Mouse (Mus musculus) forebrain, embryonic 15.5 days (tissue): ENCODE data around the gene Spsb3. TPM values are rescaled to one million over a fixed set of nuclear protein-coding genes. Genes with fewer than 3 reads are reported as not detected.
A peak's percentile ranks its signal among the peaks of the same experiment; 100 is the strongest.

Experiments used
- ATAC-seq: fragments of 200-750 bp; cut with Nextera tagmentation; replicated peaks from 2 replicates; pipeline ENCODE4 v1.8.0; 2017; ENCODE audit warnings: mild to moderate bottlenecking, moderate TSS enrichment, moderate library complexity
- H3K27ac ChIP-seq: fragments of 300-500 bp; sonication (generic); replicated peaks from 2 replicates; pipeline ENCODE4 v1.5.1; 2015; ENCODE audit warnings: mild to moderate bottlenecking, inconsistent platforms
- H3K27me3 ChIP-seq: fragments of 300-500 bp; sonication (generic); 2 replicates; pipeline ENCODE4 v1.6.1; 2015; ENCODE audit warnings: inconsistent platforms
- H3K36me3 ChIP-seq: fragments of 300-500 bp; sonication (generic); 2 replicates; pipeline ENCODE4 v1.6.1; 2015; ENCODE audit warnings: mild to moderate bottlenecking, inconsistent platforms
- H3K4me1 ChIP-seq: fragments of 300-500 bp; sonication (generic); 2 replicates; pipeline ENCODE4 v1.6.1; 2015; ENCODE audit warnings: inconsistent platforms
- H3K4me2 ChIP-seq: fragments of 300-500 bp; sonication (generic); replicated peaks from 2 replicates; pipeline ENCODE4 v1.6.1; 2015; ENCODE audit warnings: mild to moderate bottlenecking, inconsistent platforms
- H3K4me3 ChIP-seq: fragments of 300-500 bp; sonication (generic); 2 replicates; pipeline ENCODE4 v1.5.1; 2015; ENCODE audit warnings: mild to moderate bottlenecking, inconsistent platforms
- H3K9ac ChIP-seq: fragments of 300-500 bp; sonication (generic); replicated peaks from 2 replicates; pipeline ENCODE4 v1.6.1; 2015; ENCODE audit warnings: mild to moderate bottlenecking, inconsistent platforms
- H3K9me3 ChIP-seq: fragments of 300-500 bp; sonication (generic); 2 replicates; pipeline ENCODE4 v1.6.1; 2016; ENCODE audit warnings: inconsistent platforms
- WGBS: fragments of 180-500 bp; shearing (Covaris S2); methylation state at CpG from one replicate; pipeline ENCODE4 v1.1.7; 2015; ENCODE audit warnings: mixed read lengths; 5-methylcytosine and 5-hydroxymethylcytosine counted together
- polyA plus RNA-seq: library from polyadenylated mRNA; unstranded; fragments of >200 nt; fragmentation: Nextera tagmentation; extraction: Ambion mirVana; gene quantifications from 2 replicates; pipeline ENCODE4 v1.2.1, GENCODE M21; 2015

The Spsb3 gene
- polyA plus RNA-seq, 1 experiment from 2014 or later: 81.5 TPM

DNA sequence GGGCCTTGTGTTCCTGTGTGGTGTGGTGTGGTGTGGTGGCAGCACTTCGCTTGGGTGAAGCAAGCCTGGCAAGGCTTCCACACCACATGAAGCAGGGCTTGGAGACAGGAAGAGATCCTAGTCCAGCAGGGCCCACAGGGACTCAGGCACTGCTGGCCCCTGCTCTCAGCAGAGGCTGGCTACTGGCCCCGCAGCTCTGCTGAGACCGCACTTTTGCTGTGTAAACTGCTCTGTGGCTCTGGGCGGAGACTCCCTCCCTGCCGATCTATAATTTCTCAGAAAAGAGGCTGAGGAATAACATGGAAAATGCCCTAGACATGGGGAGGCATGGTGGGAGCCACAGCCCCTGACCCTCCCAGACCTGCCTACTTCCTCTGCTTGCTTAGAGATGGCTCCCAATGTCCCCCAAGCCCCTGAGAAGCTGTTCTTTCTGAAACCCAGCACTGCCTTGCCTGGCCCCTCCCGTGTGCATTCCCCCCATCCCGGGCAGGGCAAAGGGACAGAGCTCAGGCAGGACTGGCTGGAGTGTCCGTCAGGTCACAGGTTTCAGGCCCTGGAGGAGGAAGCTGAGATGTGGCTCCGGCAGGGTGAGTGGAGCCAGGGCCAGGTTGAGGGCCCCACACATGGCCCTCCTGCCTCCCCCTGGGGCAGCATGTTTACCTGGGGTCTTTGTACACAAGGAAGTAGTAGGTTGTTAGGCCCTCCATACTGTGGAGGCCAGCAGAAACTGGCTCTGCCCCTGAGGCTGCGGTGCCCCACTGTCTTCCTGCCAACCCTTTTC lies 8.9 kb upstream of the Spsb3 start:
- 64% methylated on average over 10 of the region's 10 CpGs for WGBS
- ATAC-seq: no peak
- no peaks in the 10 kb centered on the region for H3K9me3 ChIP-seq
- H3K4me2 ChIP-seq: no peak overlapping the region
- no peaks in the 10 kb centered on the region for H3K27me3 ChIP-seq
- H3K9ac ChIP-seq: no peak overlapping the region
- 0 out of 2 replicates have a peak, but pooled peaks cover 1% of the 10 kb centered on the region for H3K36me3 ChIP-seq
- no peak overlapping the region for H3K27ac ChIP-seq
- no peaks in the 10 kb centered on the region for H3K4me1 ChIP-seq
- H3K4me3 ChIP-seq: no peak overlapping the region

- Histone ChIP-seq H3K4me2 (no peak overlapping the region), H3K27me3 (no peaks in the 10 kb centered on the region), H3K27ac (no peak overlapping the region), H3K36me3 (0 out of 2 replicates have a peak, but pooled peaks cover 6% of the 10 kb centered on the region), H3K4me3 (no peak overlapping the region), H3K9me3 (no peaks in the 10 kb centered on the region), H3K9ac (no peak overlapping the region), H3K4me1 (no peaks in the 10 kb centered on the region)
- ATAC-seq: no peak
- 34% methylated on average over 5 of the region's 5 CpGs for WGBS
Observed at GRCm38 (mm10) chr17:24878117-24878397, 8.4 kb upstream of the Spsb3 start.

- Histone ChIP-seq H3K4me3 (no peak overlapping the region), H3K4me1 (no peaks in the 10 kb centered on the region), H3K9me3 (no peaks in the 10 kb centered on the region), H3K36me3 (peaks cover 10% of the 10 kb centered on the region; the same call in 1 of the 2 replicates), H3K4me2 (no peak overlapping the region), H3K9ac (no peak overlapping the region), H3K27me3 (no peaks in the 10 kb centered on the region), H3K27ac (no peak overlapping the region)
- ATAC-seq: no peak
- 73% methylated on average over 8 of the region's 8 CpGs for WGBS
Observed at GRCm38 (mm10) chr17:24878531-24878930, 7.9 kb upstream of the Spsb3 start.

GRCm38 (mm10) chr17:24881738-24882440 lies 4.6 kb upstream of the Spsb3 start:
- Histone ChIP-seq H3K36me3 (peaks cover 16% of the 10 kb centered on the region; the same call in 1 of the 2 replicates), H3K4me2 (no peak overlapping the region), H3K27ac (no peak overlapping the region), H3K9ac (no peak overlapping the region), H3K27me3 (no peaks in the 10 kb centered on the region), H3K4me1 (peaks cover 9% of the 10 kb centered on the region), H3K9me3 (no peaks in the 10 kb centered on the region), H3K4me3 (no peak overlapping the region)
- ATAC-seq: no peak
- 46% methylated on average over 7 of the region's 7 CpGs for WGBS

- no peak overlapping the region for H3K4me3 ChIP-seq
Observed at GRCm38 (mm10) chr17:24884391-24884790, 2.1 kb upstream of the Spsb3 start.

GRCm38 (mm10) chr17:24885356-24886133 lies 898 bp upstream of the Spsb3 start:
- H3K9me3 ChIP-seq: no peaks in the 10 kb centered on the region
- ATAC-seq: no peak
- H3K27me3 ChIP-seq: no peaks in the 10 kb centered on the region
- H3K4me1 ChIP-seq: peaks cover 31% of the 10 kb centered on the region
- H3K4me3 ChIP-seq: peak overlapping the region; percentile 58
- peak overlapping the region; percentile 43 for H3K9ac ChIP-seq
- WGBS: 26% methylated on average over 22 of the region's 22 CpGs
- peak overlapping the region; percentile 79 for H3K4me2 ChIP-seq
- no peak overlapping the region for H3K27ac ChIP-seq
- H3K36me3 ChIP-seq: peaks cover 31% of the 10 kb centered on the region

More at GRCm38 (mm10) chr17:24884391-24884790, 2.1 kb upstream of the Spsb3 start:
- H3K4me1 ChIP-seq: peaks cover 31% of the 10 kb centered on the region
- 87% methylated on average over 6 of the region's 6 CpGs for WGBS
- H3K4me2 ChIP-seq: no peak overlapping the region
- H3K27me3 ChIP-seq: no peaks in the 10 kb centered on the region
- peaks cover 24% of the 10 kb centered on the region; the same call in 1 of the 2 replicates for H3K36me3 ChIP-seq
- H3K9ac ChIP-seq: no peak overlapping the region
- no peaks in the 10 kb centered on the region for H3K9me3 ChIP-seq
- ATAC-seq: no peak
- no peak overlapping the region for H3K27ac ChIP-seq

- WGBS: 1% methylated on average over 18 of the region's 18 CpGs
- peak overlapping the region; percentile 58 for H3K4me3 ChIP-seq
- peak overlapping the region; percentile 84 for H3K4me2 ChIP-seq
- H3K36me3 ChIP-seq: peaks cover 44% of the 10 kb centered on the region
- H3K9me3 ChIP-seq: no peaks in the 10 kb centered on the region
- H3K27ac ChIP-seq: peak overlapping the region; percentile 52
- peak overlapping the region; percentile 65 for H3K9ac ChIP-seq
- H3K27me3 ChIP-seq: no peaks in the 10 kb centered on the region
- peaks cover 31% of the 10 kb centered on the region for H3K4me1 ChIP-seq
- peak; percentile 44 for ATAC-seq
Observed at GRCm38 (mm10) chr17:24886932-24887271, 459 bp downstream of the Spsb3 start.

- Histone ChIP-seq H3K4me1 (peaks cover 31% of the 10 kb centered on the region), H3K27me3 (no peaks in the 10 kb centered on the region), H3K27ac (0 out of 2 replicates have a peak overlapping the region, but pooled peaks have one; percentile 52), H3K4me3 (peak overlapping the region; percentile 58), H3K36me3 (peaks cover 48% of the 10 kb centered on the region), H3K9me3 (no peaks in the 10 kb centered on the region), H3K4me2 (peak overlapping the region; percentile 84), H3K9ac (peak overlapping the region; percentile 65)
- WGBS: 69% methylated on average over 18 of the region's 18 CpGs
- no peak for ATAC-seq
Observed at GRCm38 (mm10) chr17:24887291-24888080, 1.0 kb downstream of the Spsb3 start.

DNA sequence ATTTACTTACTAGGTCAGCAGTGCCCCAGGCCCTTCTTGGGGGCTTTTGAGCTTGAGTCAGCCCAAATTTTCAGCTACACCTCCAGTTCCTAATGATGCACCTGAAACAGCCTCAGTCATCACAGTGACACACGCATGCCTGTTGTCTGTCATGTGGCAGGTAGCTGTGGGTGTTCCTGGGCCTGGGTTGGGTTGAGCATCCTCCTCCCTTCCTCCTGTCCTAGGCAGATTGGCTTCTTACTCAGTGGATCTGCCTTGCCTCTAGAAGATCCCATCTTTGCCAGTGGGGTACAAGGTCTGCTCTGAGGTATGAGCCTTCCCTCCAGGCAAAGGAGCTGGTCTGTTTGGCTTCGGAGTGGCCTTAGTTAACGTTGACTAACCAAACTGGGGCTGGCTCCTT lies 2.4 kb downstream of the Spsb3 start:
- ATAC-seq: no peak
- no peak overlapping the region for H3K4me2 ChIP-seq
- no peak overlapping the region for H3K9ac ChIP-seq
- WGBS: 85% methylated on average over 3 of the region's 3 CpGs
- H3K9me3 ChIP-seq: no peaks in the 10 kb centered on the region
- H3K27me3 ChIP-seq: no peaks in the 10 kb centered on the region
- H3K36me3 ChIP-seq: peaks cover 47% of the 10 kb centered on the region
- H3K4me1 ChIP-seq: peaks cover 36% of the 10 kb centered on the region
- no peak overlapping the region for H3K27ac ChIP-seq
- no peak overlapping the region for H3K4me3 ChIP-seq

DNA sequence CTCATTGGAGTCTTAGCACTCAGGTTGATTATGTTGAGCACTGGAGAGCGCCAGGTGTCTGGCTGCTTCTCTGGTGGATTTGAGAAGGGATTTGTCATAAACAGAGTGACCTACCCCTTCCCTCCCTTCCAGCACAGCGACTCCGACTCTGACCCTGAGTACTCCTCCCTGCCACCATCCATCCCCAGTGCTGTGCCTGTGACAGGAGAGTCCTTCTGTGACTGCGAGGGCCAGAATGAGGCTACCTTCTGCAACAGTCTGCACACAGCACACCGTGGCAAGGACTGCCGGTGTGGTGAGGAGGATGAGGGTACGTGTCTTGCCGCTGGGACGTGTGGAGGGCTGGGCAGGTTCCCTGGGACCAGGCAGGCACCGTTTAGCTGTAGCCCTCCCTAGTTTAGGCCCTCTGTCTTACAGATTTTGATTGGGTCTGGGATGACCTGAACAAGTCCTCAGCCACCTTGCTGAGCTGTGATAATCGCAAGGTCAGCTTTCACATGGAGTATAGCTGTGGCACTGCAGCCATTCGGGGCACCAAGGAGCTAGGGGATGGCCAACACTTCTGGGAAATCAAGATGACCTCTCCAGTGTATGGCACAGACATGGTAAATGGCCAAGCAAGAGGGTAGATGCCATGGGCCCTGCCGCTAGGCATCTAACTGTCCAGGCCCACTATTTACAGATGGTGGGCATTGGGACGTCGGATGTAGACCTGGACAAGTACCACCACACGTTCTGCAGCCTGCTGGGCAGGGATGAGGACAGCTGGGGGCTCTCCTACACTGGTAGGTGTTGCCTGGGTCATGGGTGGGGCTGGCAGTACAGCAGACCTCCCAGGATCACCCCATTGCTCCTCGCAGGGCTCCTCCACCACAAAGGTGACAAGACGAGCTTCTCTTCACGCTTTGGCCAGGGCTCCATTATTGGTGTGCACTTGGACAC lies 4.0 kb downstream of the Spsb3 start:
- H3K4me1 ChIP-seq: peaks cover 40% of the 10 kb centered on the region
- H3K4me3 ChIP-seq: no peak overlapping the region
- H3K27ac ChIP-seq: no peak overlapping the region
- H3K36me3 ChIP-seq: peaks cover 44% of the 10 kb centered on the region
- H3K9me3 ChIP-seq: no peaks in the 10 kb centered on the region
- 88% methylated on average over 19 of the region's 19 CpGs for WGBS
- H3K4me2 ChIP-seq: no peak overlapping the region
- H3K9ac ChIP-seq: no peak overlapping the region
- no peaks in the 10 kb centered on the region for H3K27me3 ChIP-seq
- ATAC-seq: no peak

DNA sequence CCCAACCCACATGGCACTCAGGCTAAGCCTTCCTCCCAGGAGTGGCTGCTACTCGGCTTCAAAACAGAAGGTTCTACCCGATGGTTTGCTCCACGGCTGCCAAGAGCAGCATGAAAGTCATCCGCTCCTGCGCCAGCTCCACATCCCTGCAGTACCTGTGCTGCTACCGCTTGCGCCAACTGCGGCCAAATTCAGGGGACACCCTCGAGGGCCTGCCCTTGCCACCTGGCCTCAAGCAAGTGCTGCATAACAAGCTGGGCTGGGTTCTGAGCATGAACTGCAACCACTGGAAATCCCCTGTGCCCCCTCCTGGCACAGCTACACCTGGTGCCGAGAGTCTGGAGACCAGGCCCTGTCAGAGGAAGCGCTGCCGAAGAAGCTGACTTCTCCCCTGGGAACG lies 4.9 kb downstream of the Spsb3 start:
- 89% methylated on average over 13 of the region's 13 CpGs for WGBS
- Histone ChIP-seq H3K9me3 (no peaks in the 10 kb centered on the region), H3K27me3 (no peaks in the 10 kb centered on the region), H3K4me3 (no peak overlapping the region), H3K4me2 (no peak overlapping the region), H3K27ac (no peak overlapping the region), H3K36me3 (peaks cover 44% of the 10 kb centered on the region), H3K4me1 (peaks cover 44% of the 10 kb centered on the region), H3K9ac (no peak overlapping the region)
- no peak for ATAC-seq
